ENCODE assay signal across 25 mouse cellular contexts in the genomic region with DNA sequence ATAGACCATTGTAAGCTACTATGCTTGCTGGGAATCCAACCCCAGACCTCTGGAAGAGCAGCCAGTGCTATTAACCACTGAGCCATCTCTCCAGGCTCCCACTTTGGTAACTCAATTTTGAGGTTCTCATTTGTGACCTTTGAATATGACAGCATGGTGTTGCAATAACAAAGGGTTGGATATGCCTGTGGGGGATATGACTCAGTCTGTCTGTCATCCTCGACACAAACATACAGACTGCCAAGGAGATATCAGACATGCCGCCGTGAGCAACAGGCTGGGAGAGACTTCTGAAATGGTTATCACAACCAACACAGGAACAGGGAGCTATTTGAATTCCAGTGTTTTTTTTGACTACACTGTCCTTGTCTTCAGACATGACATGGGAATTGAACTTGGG. TPM values are rescaled to one million over a fixed set of nuclear protein-coding genes. Genes with fewer than 3 reads are reported as not detected.
DNase-seq lines count a peak whose midpoint lies in the region; ATAC-seq lines count a peak whose summit lies in the region.
"Had no signal": no experiment of that assay in that cellular context is flagged by ENCODE, and none has a peak within 500 bp of the region (broad histone marks: within the 10 kb centered on the region; RNA-seq: fewer than 3 reads in every experiment).

No protein-coding gene starts in this region.

- H3K27me3 ChIP-seq in forebrain, embryonic 16.5 days (replicated peaks; ENCODE audit: control insufficient read depth, insufficient read depth, low read length) = no peaks in the 10 kb centered on the region
- H3K27me3 ChIP-seq: heart, embryonic 13.5 days; intestine, embryonic 15.5 days; limb, embryonic 13.5 days; midbrain, embryonic 15.5 days had no signal

- no peak overlapping the region for H3K27ac ChIP-seq in forebrain, embryonic 16.5 days (ENCODE audit: low read length)
- H3K27ac ChIP-seq: heart, embryonic 13.5 days; hindbrain, embryonic 10.5 days; intestine, embryonic 15.5 days; limb, embryonic 13.5 days; midbrain, embryonic 15.5 days had no signal

- H3K4me1 ChIP-seq in forebrain, embryonic 16.5 days (replicated peaks; ENCODE audit: control insufficient read depth, insufficient read depth, low read length) = no peaks in the 10 kb centered on the region
- H3K4me1 ChIP-seq: hindbrain, embryonic 10.5 days; intestine, embryonic 15.5 days; limb, embryonic 13.5 days; midbrain, embryonic 15.5 days had no signal

- no peak overlapping the region for H3K4me2 ChIP-seq in forebrain, embryonic 16.5 days (ENCODE audit: low read length)
- H3K4me2 ChIP-seq: heart, embryonic 13.5 days; intestine, embryonic 15.5 days; limb, embryonic 13.5 days; midbrain, embryonic 15.5 days had no signal

- H3K4me3 ChIP-seq in forebrain, embryonic 16.5 days (replicated peaks; ENCODE audit: low read length) = no peak overlapping the region
- H3K4me3 ChIP-seq: heart, embryonic 13.5 days; hindbrain, embryonic 10.5 days; intestine, embryonic 15.5 days; limb, embryonic 13.5 days; midbrain, embryonic 15.5 days had no signal

- H3K9me3 ChIP-seq in forebrain, embryonic 16.5 days (ENCODE audit: control insufficient read depth, low read length) = no peaks in the 10 kb centered on the region
- H3K9me3 ChIP-seq: G1E; heart, embryonic 13.5 days; hindbrain, embryonic 10.5 days; intestine, embryonic 15.5 days; limb, embryonic 13.5 days; midbrain, embryonic 15.5 days had no signal

- no peaks in the 10 kb centered on the region for H3K36me3 ChIP-seq in forebrain, embryonic 16.5 days (ENCODE audit: control insufficient read depth, insufficient read depth)
- H3K36me3 ChIP-seq: G1E; heart, embryonic 13.5 days; hindbrain, embryonic 10.5 days; intestine, embryonic 15.5 days; limb, embryonic 13.5 days; midbrain, embryonic 15.5 days had no signal

- peak; percentile 28 to 54 for DNase-seq in heart, adult 18-20 months
- no peak for DNase-seq in heart, postnatal 4 days
- DNase-seq in 416B (ENCODE audit: low read depth) = peak; percentile 89
- peak; percentile 49 for DNase-seq in adrenal gland, adult 8-10 months
- peak; percentile 31 for DNase-seq in induced T-regulatory cell, adult 2 months (ENCODE audit: low read depth)
- DNase-seq in layer of hippocampus, postnatal 14 days (ENCODE audit: low spot score in 2 of 2) = no peak
- DNase-seq in frontal cortex, postnatal 36 days (ENCODE audit: low spot score in 2 of 2) = no peak
- DNase-seq: cerebellum, adult 18-20 months; cerebellum, postnatal 36 days; gastrocnemius, postnatal 36 days; kidney, postnatal 4 days; thymus, adult 18-20 months had no signal

- H3K9ac ChIP-seq in forebrain, embryonic 16.5 days (replicated peaks; ENCODE audit: low read depth, low read length) = no peak overlapping the region
- H3K9ac ChIP-seq: heart, embryonic 13.5 days; intestine, embryonic 15.5 days; limb, embryonic 13.5 days; midbrain, embryonic 15.5 days had no signal

- ATAC-seq in forebrain, embryonic 16.5 days = no peak
- ATAC-seq: intestine, embryonic 15.5 days; midbrain, embryonic 15.5 days had no signal

- 77% methylated on average over 3 of the region's 3 CpGs for WGBS in forebrain, embryonic 16.5 days

RNA-seq across cellular contexts. Expression of a gene that starts 20.3 kb away (rescaled TPM):
- under 1 TPM; 0.80 to 0.92 TPM for total RNA-seq in heart, adult 18-20 months (2021)
- total RNA-seq in heart, postnatal 4 days (2021) = 1 to 10 TPM; 4.8 to 6.5 TPM
- total RNA-seq in adrenal gland, adult 8-10 months (2022) = 10 to 100 TPM in 2 of 4 experiments, 1 to 10 TPM in 2; 5.7 to 18.2 (median 12.4) TPM
- 6.4 and 7.0 TPM in 2 replicates for polyA plus RNA-seq in forebrain, embryonic 16.5 days (2015; fragmentation: Nextera tagmentation; extraction: Ambion mirVana)
- 10 to 100 TPM; 34.7 to 36.0 TPM for total RNA-seq in layer of hippocampus, postnatal 14 days (2021)
- polyA plus RNA-seq: G1E had no signal

RNA-seq across cellular contexts. Expression of a gene that starts 26.0 kb away (rescaled TPM):
- 100 to 1,000 TPM; 145 to 150 TPM for total RNA-seq in heart, adult 18-20 months (2021)
- total RNA-seq in heart, postnatal 4 days (2021) = 100 to 1,000 TPM; 162 to 169 TPM
- total RNA-seq in adrenal gland, adult 8-10 months (2022) = under 1 TPM; 0.06 to 0.16 (median 0.10) TPM
- not detected in 2 replicates for polyA plus RNA-seq in forebrain, embryonic 16.5 days (2015; fragmentation: Nextera tagmentation; extraction: Ambion mirVana)
- total RNA-seq in layer of hippocampus, postnatal 14 days (2021) = under 1 TPM; 0.14 to 0.41 TPM
- polyA plus RNA-seq: brain, embryonic 14.5 days; G1E; kidney, embryonic 14.5 days; midbrain, embryonic 15.5 days had no signal

RNA-seq across cellular contexts. Expression of a gene that starts 42.5 kb away (rescaled TPM):
- total RNA-seq in heart, adult 18-20 months (2021) = not detected
- total RNA-seq in heart, postnatal 4 days (2021) = not detected
- total RNA-seq in adrenal gland, adult 8-10 months (2022) = not detected
- not detected in 2 replicates for polyA plus RNA-seq in forebrain, embryonic 16.5 days (2015; fragmentation: Nextera tagmentation; extraction: Ambion mirVana)
- not detected for total RNA-seq in layer of hippocampus, postnatal 14 days (2021)
- total RNA-seq: G1E; gastrocnemius, postnatal 36 days; layer of hippocampus, postnatal 10 days; left cerebral cortex, postnatal 10 days had no signal
- polyA plus RNA-seq: embryonic facial prominence, embryonic 11.5 days; G1E; heart, embryonic 13.5 days; hindbrain, embryonic 10.5 days; kidney, embryonic 14.5 days; midbrain, embryonic 15.5 days; urinary bladder, adult 2 months had no signal

Comparison
In these comparisons a context has a peak if more than half of its experiments do, and no peak if none do; other contexts are left out.
1. DNase-seq: peak in heart, adult 18-20 months (2 of 2), 416B (single experiment), adrenal gland, adult 8-10 months (single experiment) and induced T-regulatory cell, adult 2 months (single experiment); none in heart, postnatal 4 days (single experiment), layer of hippocampus, postnatal 14 days (0 of 2) and frontal cortex, postnatal 36 days (0 of 2).
2. RNA of a gene that starts 26.0 kb away (total RNA-seq): 162 to 169 TPM in heart, postnatal 4 days and 145 to 150 TPM in heart, adult 18-20 months; 0.14 to 0.41 TPM in layer of hippocampus, postnatal 14 days and 0.06 to 0.16 TPM in adrenal gland, adult 8-10 months; every median in the first group is over 100 times any median in the second.